Mouse (Mus musculus) splenic B cell, adult 2 months (primary cell): ENCODE measurements at regions not wholly inside any gene's neighbourhood (a gene's known extent, or its start where the extent isn't known, plus 50 kb on each side); places are given as distances from the start of the nearest gene placed in this dataset.

ENCODE experiments used
- DNase-seq: peaks from one replicate; pipeline ENCODE4 v3.0.0-alpha.2; 2011; ENCODE audit warnings: low read depth, low spot score
- H3K27me3 ChIP-seq: 2 replicates; pipeline ENCODE4 v1.6.1; 2012; ENCODE audit warnings: mild to moderate bottlenecking, low read length, moderate library complexity, mixed read lengths; ENCODE audit not compliant: control insufficient read depth, poor library complexity, insufficient read depth, severe bottlenecking
- H3K36me3 ChIP-seq: 2 replicates; pipeline ENCODE4 v1.6.1; 2012; ENCODE audit warnings: mild to moderate bottlenecking, low read length, moderate library complexity, mixed read lengths; ENCODE audit not compliant: control insufficient read depth, poor library complexity, insufficient read depth, severe bottlenecking

DNA sequence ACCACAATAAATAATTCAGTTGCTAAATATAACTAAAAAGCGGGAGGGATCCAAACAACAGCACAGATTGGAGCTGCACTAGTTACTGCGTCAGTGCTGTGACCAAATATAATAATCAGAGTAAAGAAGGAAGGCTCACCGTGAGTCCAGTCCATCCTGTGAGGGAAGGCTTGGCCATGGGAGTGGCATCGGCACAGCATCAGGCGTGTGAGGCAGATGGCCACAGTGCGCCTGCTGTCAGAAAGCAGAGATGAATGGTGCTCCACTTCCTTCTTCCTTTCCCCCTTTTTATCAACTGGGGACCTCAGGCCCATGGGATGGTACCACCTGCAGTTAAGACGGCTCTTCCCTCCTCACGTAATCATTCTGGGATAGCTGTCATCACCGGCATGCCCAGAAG is 103.6 kb upstream of the Ssbp2 start:
- Histone ChIP-seq H3K27me3 (no peaks in the 10 kb centered on the region), H3K36me3 (no peaks in the 10 kb centered on the region)
- no peak for DNase-seq

DNA sequence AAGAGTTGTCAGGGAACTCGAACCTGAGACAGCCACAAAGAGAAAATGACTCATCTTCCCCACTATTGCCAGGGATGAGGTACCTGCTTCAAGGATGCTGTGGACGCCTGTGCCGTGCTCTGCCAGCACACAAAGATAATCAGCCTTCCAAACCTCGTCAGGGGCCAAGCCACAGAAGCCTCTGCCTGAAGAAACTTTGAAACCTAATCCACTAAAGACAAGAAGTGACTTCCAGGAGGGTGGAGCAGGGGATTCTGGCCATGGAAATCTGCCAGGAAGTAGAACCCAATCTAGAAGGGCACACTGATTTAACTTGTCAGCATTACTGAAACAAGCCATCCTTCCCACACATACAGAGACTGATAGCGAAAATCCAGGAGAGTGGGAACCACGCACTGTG is 100.0 kb upstream of the Ssbp2 start:
- Histone ChIP-seq H3K27me3 (no peaks in the 10 kb centered on the region), H3K36me3 (no peaks in the 10 kb centered on the region)
- DNase-seq: no peak

DNA sequence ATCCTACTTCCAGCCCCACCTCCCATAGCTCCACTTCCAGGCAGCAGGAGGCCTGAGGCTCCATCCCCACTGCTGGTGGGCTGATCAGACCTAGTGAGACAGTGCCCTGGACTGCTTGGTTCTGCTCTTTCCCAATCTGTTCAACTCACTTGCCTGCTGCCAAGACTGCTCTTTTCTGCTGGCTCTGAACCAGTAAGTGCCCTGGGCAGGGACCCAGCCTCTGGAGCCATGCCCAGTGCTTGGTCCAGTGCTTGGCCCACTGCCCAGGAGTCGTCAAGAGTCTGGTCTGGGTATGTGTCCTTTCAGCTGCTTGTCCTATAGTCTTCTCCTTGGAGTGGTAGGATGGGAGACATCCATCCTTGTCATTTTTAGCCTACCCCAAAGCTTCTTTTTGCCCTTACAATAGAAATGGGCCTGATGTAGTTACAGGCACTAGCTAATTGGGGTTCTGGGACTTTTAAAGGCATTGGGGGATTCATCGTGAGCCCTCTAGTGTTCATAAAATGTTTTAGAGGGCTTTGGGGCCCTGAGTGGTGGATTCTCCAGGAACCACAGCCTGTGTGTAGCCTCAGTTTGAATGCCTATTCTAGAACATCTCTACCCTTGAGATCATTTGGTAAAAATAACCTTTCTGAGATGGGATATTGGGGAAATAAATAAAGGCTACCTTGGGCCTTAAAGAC is 94.7 kb upstream of the Ssbp2 start:
- Histone ChIP-seq H3K27me3 (no peaks in the 10 kb centered on the region), H3K36me3 (no peaks in the 10 kb centered on the region)
- DNase-seq: no peak

DNA sequence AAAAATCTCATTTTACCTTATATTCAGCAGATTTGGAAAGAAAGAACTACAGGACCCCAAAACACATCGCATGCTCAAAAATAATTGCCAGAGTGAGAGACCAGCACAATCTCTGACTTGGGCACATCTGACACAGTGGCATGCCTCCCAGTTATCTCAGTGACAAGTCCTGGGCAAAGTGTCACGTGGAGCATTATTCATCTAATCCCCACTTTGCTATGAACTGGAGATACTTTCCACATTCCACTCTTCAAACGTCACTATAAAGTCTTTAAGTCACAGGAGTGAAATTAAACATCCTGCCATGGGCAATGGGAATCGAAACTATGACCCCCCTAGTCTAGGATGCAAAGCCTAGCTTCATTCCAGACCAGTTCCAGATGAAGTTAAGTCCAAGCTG is 93.5 kb upstream of the Ssbp2 start:
- H3K36me3 ChIP-seq: no peaks in the 10 kb centered on the region
- H3K27me3 ChIP-seq: no peaks in the 10 kb centered on the region
- DNase-seq: no peak

DNA sequence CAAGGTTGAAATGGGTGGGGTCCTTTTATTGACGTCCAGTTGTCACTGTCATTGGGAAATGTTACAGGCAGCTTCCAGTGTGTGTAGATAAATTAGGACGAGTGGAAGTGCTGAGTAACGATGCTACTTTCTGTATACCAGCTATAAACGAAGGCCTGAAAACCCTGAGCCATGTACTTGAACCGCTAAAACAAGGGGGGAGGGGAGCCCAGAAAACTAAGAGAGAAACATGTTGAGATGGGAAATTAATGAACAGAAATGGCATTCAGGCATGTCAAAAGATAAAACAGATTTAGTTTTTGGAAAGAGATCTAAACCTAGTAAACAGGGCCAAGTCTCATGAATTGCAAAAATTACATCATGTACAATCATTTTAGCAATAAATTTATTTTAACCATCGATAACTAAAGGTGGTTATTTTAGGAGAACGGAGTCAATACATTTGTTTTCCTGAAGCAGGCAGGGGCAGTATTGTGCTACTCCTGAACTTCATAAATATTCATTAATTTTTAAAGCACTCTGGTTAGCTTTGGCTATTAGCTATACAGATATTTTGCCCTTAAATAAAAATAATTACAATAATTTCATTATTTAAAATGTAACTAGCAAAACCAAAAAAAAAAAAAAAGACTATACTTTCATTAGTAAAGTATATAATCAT is 92.1 kb upstream of the Ssbp2 start:
- H3K27me3 ChIP-seq: no peaks in the 10 kb centered on the region
- DNase-seq: no peak
- no peaks in the 10 kb centered on the region for H3K36me3 ChIP-seq

DNA sequence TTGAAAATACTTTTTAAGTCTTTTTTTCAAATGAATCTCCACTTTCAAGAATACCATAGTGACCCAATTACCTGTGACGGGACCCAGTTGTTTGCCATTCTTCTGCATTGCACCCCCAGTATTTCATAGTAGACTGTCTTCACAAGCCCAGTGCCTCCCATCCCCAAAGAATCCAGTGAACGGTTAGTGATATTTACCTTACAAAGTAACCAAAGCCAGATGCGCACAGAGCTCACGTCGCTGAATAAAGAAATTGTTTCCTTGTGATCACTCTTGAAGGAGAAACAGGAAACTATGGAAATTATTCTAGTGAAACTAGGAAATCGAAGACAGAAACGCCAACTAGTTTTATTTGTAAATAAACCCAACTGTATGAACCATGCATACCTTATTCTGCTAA is 91.4 kb upstream of the Ssbp2 start:
- H3K36me3 ChIP-seq: no peaks in the 10 kb centered on the region
- DNase-seq: no peak
- no peaks in the 10 kb centered on the region for H3K27me3 ChIP-seq

DNA sequence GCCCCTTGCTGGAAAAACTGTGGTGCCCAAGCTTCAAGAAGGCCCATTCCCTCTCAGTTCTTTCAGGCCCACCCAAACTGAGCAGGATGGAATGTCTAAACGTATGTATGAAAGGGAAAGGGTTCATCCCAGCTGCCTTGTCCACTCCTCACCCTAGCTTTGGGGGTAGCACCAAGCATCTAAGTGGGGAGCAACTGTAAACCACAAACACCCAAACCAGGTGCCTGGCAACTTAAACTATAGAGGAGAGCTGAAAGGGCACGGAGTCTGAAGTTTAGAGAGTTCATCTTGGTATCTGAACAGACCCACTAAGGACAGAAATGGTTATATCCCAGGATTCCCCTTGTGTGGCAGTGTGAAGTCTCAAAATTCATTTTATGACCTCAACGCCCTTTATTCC is 90.1 kb upstream of the Ssbp2 start:
- H3K36me3 ChIP-seq: no peaks in the 10 kb centered on the region
- DNase-seq: no peak

DNA sequence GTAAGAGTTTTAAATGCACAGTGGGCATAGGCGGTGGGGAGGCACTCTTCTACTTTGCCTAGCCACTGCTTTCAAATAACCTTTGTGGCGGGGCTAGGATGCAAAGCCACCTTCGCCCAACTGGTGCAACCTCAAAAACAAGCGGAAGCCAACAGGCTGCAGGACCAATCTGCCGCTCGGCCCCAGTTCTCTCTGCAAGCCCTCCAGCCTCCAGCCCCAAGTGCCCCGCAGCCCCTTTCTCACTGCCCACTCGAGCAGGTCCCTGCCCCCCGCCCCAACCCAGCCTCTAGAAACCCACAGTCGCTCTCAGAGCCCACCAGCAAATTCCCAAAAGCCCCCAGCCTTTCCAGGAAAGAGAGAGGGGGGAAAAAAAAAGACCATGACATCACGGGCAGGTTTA is 89.6 kb upstream of the Ssbp2 start:
- H3K27me3 ChIP-seq: no peaks in the 10 kb centered on the region

More for the DNA sequence above, 90.1 kb upstream of the Ssbp2 start:
- no peaks in the 10 kb centered on the region for H3K27me3 ChIP-seq

DNA sequence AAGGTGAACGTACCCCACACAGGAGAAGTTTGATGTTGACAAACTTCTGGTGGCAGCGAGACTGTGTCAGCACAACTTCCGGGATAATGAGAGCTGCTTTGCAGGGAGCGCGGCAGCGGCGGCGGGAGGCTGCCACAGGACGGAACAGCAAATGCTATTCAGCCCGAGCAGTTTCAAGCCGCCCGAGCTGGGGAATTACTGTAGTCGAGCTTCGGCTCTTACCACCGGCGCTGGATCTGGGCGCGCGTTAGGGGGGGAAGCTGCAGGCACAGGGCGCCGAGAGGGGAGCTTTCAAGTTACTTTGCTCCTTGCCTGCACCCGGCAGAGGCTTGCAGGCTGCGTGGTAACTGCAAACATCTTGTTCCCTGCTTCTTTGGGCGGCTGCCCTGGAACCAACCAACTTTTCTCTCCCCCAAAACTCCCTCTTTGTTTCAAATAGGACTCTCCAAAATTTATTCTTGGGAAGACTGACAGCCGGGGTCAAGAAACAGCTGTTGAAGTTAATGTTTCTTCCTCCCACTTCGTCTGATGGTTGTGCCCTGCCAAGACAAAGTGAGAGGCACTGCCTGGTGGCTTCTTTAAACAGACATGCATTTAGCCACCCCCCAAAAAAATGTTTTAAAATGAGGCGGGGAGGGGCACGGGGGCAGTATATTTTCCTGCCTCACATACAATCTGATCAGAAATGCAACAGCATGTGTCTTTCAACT is 89.0 kb upstream of the Ssbp2 start:
- H3K36me3 ChIP-seq: no peaks in the 10 kb centered on the region
- no peaks in the 10 kb centered on the region for H3K27me3 ChIP-seq
- DNase-seq: peak; percentile 85

More for the DNA sequence above, 89.6 kb upstream of the Ssbp2 start:
- DNase-seq: peak; percentile 48
- no peaks in the 10 kb centered on the region for H3K36me3 ChIP-seq

DNA sequence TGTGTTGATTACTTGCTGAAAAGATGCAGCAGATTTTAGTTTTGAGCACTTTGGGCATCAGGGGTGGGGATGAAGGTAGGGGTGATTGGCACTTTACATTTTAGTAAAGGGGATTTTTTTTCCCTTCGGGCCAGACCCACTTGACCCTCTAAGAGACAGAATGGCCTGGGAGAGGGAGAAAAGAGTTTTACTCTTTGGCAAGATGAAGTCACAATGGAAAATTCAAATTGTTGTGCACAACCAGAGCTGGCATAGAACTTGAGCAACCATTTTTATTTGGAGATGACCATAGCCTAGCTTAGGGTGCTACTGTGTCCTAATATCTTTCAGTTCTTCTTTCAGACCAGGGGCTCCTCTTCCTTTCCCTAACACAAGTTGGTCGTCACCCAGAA is 88.5 kb upstream of the Ssbp2 start:
- no peaks in the 10 kb centered on the region for H3K27me3 ChIP-seq
- DNase-seq: no peak
- H3K36me3 ChIP-seq: no peaks in the 10 kb centered on the region

DNA sequence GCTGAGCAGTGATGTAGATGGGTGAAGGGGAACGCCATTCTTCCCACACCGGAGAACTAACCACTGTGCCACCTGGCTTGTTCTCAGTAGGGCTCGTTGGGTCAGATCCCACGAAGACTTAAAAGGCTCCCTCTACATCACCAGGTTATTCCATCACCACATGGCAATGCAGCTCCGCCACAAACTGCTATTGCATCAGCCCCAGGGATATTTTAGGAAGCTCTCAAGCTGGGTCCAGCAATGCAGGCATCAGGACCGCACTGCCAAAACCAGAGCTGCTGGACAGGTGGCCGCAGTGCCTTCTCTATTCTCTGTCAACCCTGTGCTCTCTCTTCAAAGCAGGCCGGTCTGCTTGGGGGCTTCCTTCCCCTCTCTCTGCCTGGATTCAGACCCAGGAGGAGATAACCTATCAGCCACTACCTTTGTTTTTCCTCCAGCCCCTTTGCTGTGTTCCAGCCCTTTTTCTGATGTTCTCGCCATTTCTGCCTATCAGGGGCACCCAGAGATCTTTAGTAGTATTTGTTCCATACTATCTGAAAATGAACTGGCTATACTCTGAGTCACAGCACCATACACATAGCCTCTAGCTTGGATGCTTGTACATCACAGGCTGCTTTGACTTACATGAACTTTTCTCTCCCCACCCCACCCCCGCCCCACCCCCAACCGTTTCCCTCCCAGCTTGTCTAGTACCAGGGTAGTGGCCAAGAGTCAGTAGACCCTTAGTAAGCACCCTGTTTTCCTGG is 87.8 kb upstream of the Ssbp2 start:
- no peak for DNase-seq
- no peaks in the 10 kb centered on the region for H3K36me3 ChIP-seq
- H3K27me3 ChIP-seq: no peaks in the 10 kb centered on the region

DNA sequence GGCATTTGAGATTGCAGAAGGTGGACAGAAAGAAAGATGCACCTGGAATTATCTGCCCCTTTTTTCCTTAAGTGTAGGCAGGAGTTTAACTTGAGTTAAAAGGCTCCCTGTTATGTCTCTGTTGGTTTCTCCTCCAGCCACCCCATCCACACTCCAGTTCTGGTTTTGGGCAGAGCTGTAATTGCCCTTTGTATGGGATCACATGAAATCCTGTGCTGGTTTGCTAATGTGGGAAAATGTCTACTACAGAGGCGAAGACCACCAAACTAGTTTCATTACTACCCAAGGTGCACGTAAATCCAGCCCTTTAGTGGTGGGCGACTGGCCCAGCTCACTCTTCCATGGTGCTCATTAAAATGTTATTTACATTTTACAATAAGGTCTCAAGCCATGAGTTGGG is 85.9 kb upstream of the Ssbp2 start:
- DNase-seq: no peak
- Histone ChIP-seq H3K27me3 (no peaks in the 10 kb centered on the region), H3K36me3 (no peaks in the 10 kb centered on the region)

DNA sequence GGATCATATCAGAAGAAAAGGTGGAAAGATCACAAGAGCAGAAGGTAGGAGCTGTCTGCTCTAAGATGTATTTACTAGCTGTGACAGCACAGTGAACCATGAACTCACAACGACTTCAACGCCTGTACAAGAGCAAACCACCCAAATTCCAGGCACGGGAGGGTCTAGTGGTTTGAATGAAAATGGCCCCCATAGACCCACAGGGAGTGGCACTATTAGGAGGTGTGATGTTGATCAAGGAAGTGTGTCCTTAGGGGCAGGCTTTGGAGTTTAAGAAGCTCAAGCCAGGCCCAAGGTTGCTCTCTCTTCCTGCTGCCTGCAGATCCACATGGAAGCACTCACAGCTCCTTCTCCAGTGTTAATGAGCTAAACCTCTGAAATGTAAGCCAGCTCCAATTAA is 83.5 kb upstream of the Ssbp2 start:
- DNase-seq: no peak
- H3K27me3 ChIP-seq: no peaks in the 10 kb centered on the region
- no peaks in the 10 kb centered on the region for H3K36me3 ChIP-seq

DNA sequence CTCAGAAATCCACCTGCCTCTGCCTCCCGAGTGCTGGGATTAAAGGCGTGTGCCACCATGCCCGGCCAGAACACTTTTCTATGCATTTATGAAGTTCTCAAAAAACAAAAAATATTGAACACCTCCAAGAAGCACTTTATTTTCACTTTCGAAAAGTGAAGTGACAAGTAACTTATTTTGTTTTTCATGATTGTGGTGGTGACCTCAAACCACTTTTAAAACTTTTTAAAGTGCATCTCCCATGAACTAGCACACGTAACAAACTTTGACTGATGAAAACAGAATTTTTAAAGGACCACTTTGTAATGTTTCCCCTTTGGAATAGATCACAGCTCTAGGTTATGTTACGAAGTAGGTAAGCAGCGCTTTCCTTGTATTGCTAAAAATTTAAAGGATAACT is 82.7 kb upstream of the Ssbp2 start:
- H3K36me3 ChIP-seq: no peaks in the 10 kb centered on the region
- no peak for DNase-seq

DNA sequence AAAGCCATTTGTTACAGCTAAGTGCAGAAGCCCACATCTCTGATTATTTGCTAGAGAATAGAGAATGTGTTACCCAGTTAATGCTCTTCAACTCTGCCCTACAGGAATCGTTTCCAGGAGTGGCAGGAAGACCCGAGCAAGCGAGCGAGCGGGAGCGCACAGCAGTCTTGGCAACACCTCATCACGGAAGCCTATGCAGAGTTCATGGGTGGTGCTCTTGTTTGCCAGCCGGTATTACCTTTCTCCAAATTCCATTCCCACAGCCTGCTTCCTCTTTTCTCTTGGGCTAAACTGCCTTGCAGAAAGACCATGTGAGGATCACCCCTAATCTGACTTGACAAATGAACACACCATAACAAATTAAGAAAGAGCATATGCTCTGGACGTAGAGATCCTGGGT is 82.1 kb upstream of the Ssbp2 start:
- no peak for DNase-seq
- Histone ChIP-seq H3K36me3 (no peaks in the 10 kb centered on the region), H3K27me3 (no peaks in the 10 kb centered on the region)

More for the DNA sequence above, 82.7 kb upstream of the Ssbp2 start:
- H3K27me3 ChIP-seq: no peaks in the 10 kb centered on the region
